Mouse (Mus musculus): Measurements from ENCODE around the gene Vmo1. TPM values are rescaled to one million over a fixed set of nuclear protein-coding genes. Genes with fewer than 3 reads are reported as not detected.
"Not testable (repeated sequence)": the region's sequence is repeated elsewhere in the genome, so short reads cannot be mapped to it uniquely, and the experiment has no call there.

The Vmo1 gene
- not detected for total RNA-seq (2022)

DNA sequence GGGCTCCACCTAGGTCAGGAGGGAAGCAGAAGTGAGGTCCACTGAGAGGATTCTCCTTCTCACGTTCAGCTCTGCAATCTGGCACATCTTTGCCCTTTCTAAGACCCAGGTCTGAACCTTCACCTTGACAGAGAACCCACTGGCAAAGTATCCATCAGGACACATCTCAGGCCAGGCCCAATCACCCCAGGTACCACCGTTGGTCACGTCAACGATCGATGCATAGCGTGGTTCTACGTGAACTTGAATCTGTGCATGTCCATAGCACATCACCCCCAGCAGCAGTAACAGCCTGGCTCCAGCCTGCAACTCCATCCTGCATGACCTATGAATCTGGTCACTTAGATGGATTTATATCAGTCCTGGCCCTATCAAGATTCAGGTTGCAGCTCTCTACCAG, at the start of gene Vmo1:
Vmo1 (minus strand) TSS at position 329 of the 400 bp plus-strand sequence.
- DNase-seq (ENCODE audit: low spot score in 2 of 2): no peak

DNA sequence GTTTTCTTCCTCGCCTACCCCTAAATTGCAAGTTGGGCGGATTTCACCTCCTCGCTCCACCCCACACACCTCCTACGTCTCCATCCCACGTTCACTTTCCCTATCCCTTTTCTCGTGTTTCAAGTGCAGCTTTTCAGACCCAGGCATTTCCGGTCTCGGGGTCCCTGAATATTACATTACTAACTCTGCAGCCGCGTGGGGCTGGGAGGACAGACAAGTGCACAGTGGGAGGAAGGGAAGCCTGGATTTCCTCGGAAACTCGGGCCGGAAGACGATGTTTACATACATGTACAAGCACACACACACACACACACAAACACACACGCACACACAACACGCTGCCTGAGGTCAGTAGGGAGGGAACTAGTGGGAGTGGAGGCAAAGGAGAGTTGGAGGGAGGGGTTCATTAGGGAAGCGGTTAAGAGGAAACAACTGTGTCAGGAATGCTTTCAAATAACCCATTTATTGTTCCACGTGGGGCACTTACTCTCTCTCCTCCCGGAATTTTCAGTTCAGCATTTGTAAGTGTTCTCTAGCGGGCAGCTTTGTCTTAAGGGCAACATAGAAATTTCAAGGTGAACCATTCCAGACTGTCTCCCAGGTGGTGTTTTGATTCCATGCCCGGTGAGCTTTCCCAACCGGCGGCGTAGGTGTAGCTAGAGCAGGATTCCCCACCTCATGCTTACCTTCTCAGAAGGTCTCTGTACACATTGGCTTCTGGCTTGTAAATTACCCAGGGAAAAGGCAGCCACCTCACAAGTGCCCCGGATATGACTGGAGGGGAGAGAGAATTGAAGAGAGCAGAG, 49.3 kb upstream of the Vmo1 start:
- no peak for DNase-seq (ENCODE audit: low spot score in 2 of 2)

DNA sequence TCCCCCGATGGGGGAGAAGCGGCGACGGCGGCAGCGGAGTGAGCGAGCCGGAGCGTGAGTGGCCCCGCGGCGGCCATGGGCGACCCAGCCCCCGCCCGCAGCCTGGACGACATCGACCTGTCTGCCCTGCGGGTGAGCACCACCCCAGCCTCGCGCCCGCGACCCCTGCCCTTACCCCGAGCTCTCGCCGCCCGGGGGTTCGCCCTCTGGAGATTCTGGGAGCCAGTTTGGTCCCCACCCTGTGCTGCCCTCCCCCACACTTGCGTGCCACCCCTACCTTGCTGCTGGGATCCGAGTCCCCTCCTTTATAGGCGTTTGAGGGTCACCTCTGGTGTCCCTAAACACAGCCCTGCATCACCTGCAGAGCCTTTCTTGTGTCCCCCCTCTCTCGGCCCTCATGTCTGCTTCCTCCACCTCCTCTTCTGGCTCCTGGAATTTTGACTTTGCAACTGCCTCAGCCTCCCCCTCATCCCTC, 48.6 kb upstream of the Vmo1 start:
- no peak for DNase-seq (ENCODE audit: low spot score in 2 of 2)

DNA sequence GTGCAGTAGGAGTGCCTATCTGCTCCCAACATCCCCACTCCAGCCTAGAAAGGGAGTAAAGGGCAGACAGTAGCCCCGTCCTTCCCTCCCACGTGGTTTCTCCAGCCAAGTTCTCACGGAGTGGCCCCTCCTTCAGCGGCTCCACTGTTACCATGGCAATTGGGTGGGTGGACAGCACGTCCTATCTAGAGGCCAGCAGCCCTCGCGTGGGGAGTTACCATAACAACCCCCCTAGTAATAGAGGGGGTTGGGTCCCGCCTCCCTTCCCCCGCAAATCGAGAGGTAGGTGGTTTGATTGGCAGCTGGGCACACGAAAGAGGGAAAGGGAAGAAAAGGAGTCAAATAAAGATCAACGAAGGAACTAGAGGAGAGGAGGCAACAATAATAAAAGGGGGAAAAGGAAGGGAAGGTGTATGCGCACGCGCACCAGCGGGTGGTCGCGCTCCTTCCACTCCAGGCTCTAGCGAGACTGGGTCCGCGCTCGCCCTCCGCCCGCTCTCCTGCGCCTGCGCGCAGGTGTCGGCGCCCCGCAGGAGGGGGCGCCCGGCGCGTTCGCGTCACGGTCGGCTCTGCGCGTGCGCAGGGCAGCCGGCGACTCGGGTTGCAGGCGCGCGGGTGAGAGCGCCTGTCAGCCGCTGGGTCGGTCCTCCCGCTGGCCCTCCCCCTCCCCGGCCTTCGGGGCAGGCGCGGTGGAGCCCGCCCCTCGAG, 48.0 kb upstream of the Vmo1 start, which contains the start of gene Mink1:
Mink1 (plus strand) TSS at position 595 of the 708 bp plus-strand sequence.
- peak; percentile 80 to 84 for DNase-seq (ENCODE audit: low spot score in 2 of 2)

DNA sequence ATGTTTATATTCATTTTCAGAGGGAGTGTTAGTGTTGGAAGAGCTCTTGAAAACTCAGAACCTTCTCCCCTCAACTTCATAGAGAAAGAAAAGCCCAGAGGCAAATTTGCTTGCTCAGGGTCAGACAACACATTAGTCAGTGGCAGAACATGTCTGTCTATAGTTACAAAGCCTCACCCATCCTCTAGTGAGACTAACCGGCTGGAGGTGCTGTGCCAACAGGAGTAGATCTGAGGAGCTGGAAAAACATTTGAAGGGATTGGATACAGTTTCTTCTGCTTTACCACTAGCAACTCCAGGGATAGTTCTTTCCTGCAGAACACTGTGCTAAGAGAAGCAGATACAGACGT, 47.5 kb upstream of the Vmo1 start:
- no peak for DNase-seq (ENCODE audit: low spot score in 2 of 2)

DNA sequence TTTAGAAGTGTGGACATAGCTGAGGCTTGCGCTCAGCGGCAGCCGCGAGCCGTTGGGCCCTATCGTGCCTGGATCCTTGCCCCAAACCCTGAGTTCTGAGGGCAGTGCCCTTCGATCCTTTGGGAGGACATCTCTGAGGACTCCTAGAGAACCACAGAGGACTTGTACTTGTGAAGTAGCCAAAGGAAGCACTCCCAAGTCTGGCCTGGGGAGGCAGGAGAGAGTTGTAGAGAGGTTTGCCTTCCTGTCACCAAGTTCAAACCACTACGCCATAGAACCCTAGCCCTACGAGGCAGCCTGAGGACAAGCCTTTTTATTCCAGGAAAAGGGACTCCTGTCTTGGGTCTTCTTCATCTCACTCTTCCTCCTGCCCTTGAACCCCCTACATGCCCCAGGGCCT, 43.1 kb upstream of the Vmo1 start:
- DNase-seq (ENCODE audit: low spot score in 2 of 2): no peak

DNA sequence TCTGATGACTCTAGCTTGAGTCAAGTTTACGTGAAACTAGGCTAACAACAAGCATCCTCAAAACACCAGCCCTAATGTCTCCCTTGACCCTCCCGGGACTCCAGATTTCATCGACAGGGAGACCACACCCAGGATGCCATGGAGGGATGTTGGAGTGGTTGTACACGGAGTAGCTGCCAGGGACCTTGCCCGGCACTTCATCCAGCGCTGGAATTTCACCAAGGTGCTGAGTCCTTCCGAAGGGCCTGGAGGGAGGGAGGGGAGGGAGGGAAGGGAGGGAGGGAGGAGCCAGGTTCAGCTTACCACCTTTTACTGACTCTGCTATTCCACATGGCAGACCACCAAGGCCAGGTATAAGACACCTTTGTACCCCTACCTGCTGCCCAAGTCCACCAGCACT, 39.5 kb upstream of the Vmo1 start:
- DNase-seq (ENCODE audit: low spot score in 2 of 2): no peak

DNA sequence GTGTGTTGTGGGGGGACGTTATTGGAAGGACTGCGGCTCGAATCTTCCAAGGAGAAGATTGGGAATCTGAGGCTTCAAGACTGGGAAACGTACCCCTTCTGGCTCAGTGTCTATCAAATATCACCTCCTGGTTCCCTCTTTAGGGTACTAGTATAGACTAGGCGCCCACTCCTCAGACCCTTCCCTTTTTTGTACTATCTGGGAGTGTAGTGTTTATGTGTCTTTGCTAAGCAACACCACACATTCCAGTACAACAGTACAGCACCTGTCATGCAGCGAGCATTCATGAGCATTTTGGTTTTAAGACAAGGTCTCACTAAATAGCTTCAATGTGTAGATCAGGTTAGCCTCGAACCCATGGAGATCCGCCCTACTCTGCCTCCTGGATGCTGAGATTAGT, 37.1 kb upstream of the Vmo1 start:
- DNase-seq (ENCODE audit: low spot score in 2 of 2): no peak

DNA sequence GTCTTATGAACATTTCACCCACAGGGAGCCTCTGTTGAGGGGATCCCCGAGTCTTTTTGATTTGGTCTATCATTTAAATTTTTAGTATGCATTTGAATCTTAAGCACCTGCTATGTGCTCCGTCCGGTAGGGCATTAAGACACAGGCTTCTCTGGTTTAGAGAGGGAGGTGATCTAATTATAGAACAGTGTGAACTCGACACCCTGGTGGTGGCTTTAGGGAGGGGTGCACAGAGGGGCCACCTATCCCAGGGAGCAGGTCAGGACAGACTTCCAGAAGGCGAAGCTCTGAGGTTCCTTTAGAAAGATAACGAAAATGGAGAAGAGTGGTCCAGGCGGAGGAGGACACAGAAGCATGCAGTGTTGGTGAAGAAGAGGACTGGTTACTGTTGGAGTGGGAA, 30.1 kb upstream of the Vmo1 start:
- peak; percentile 33 to 42 for DNase-seq (ENCODE audit: low spot score in 2 of 2)

DNA sequence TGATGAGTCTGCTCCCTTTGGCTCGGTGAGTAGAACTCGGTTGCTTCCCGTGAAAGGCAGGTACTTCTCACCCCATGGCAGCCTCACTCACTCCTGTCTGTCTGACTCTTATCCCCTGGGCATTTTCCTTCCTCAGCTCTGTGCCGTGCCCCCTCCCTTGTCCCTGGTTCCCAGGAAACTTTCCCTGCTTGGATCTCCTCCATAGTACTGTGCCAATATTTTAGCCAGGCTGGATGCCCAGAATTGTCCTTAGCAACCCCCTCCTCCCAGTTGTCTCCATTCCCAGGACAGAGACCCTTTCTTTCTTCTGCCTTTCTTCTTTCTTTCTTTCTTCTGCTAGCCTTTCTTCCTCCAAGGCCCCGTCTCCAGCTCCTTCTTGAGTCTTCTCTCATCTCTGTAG, 27.0 kb upstream of the Vmo1 start:
- no peak for DNase-seq (ENCODE audit: low spot score in 2 of 2)

DNA sequence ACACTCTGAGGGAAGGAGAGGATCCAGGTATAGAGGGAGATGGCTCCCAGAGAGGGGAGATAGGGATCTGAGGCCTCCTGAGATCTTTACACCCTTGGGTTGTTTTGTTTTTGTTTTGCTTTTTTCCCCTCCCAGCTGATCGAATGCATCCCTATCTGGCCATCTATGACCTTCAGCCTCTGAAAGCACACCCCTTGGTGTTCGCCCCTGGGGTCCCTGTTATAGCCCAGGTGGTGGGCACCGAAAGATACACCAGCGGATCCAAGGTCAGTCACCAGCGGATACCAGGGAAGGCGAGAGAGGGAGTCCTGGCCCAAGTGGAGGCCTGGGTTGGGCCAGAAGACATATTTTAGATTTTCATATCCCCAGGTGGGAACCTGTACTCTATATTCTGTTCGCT, 26.5 kb upstream of the Vmo1 start:
- no peak for DNase-seq (ENCODE audit: low spot score in 2 of 2)

DNA sequence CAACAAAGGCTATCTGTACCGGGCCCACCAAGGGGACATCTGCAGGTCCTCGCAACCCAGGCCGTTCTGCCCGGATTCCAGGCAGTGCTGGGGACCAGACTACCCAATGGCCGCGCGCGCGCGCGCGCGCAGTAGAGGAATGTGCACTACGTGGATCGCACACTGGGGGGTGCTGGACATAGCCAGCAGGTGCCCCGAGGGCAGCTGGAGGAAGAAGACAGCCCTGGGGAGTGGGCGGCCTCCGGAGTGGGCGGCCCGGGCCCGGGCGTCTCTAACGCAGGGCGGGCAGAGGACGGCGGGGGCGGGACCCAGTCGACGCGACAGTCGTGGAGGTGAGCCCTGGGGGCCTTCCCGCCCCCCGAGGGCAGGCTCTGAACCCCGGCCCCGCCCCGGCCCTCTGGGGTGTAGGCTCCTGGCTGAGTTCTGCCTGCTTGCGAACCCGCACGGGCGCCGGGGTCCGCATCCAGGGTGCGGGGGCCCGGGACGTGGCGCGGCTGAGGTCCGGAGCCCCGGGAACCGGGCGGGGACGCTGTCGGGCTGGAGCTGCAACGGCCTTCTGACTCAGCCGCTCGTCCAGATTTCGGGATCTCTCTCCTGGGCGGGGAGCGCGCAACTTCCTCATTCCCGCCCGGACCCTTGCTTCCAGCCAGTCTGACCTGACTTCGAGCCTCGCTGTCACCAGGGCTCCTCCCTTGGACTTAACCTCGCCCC, 25.6 kb upstream of the Vmo1 start, which contains the start of gene Pld2:
Pld2 (plus strand) TSS at position 188 of the 711 bp plus-strand sequence.
- DNase-seq (ENCODE audit: low spot score in 2 of 2): peak; percentile 76 to 78

DNA sequence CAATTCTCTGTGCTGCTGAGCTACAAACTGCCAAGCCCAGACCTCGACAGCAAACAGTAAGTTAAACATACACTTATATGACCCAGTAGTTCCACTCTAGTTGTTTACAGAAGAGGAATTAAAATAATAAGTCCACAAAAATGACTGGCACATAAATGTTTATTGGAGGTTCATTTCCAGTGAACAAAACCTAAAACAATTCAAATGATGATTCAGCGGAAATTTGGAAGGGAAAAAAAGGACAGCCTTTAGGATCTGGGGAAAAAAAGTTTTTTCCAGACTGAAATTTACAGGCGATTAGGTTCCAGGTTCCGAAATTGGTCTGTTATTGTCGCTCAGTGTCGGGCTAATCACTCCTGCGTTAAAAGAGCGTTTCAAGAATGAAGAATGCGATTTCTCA, 25.0 kb upstream of the Vmo1 start:
- DNase-seq (ENCODE audit: low spot score in 2 of 2): no peak

DNA sequence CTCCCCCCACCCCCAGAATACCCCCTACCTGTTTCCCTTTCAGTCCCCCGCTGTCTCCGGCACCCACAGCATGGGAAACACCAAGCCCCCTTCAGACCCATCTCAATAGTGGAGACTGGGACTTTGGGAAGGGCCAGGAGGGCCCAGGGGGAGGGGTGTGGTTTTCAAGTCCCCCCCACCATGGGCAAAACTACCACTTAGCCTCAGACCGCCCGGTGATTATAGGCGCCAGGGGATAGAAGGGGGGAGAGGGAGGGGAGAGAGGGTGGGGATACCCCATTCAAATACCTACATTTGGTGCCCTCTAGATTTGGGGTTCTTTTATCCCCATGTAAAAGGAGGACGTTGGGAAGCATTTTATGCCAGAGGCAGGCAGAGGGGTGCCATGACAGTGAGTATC, 18.4 kb upstream of the Vmo1 start, which contains the start of gene Gm40193:
Gm40193 (minus strand) TSS at position 101 of the 400 bp plus-strand sequence.
- no peak for DNase-seq (ENCODE audit: low spot score in 2 of 2)

DNA sequence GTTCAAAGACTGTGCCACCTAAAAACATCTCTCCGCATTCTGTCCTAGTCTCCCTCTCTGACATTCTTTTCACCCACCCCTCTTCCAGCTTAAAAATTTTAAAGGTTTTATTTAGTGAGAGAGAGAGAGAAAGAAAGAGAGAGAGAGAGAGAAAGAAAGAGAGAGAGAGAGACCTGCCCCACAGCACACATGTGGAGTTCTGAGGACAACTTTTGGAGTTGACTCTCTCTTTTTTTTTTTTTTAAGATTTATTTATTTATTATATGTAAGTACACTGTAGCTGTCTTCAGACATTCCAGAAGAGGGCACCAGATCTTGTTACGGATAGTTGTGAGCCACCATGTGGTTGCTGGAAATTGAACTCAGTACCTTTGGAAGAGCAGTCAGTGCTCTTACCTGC, 16.6 kb upstream of the Vmo1 start:
- not testable (repeated sequence) for DNase-seq (ENCODE audit: low spot score in 2 of 2)

DNA sequence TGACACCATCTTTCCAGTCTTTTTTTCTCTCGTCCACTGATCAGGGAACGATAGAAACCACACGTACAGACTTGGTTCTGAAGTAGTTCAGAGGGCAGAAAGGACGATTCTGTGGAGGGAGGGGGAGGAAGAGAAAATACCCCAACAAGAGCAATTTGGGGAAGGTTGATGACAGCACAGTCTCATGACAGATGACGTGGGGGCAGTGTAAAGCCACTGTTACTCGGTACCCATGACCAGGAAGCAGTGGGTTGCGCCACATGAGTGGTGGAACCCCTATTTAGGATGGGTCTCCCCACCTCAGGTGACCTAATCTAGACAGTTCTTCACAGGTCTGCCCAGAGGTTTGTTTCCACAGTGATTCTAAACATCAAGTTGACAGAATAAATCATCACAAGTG, 14.2 kb upstream of the Vmo1 start:
- no peak for DNase-seq (ENCODE audit: low spot score in 2 of 2)

DNA sequence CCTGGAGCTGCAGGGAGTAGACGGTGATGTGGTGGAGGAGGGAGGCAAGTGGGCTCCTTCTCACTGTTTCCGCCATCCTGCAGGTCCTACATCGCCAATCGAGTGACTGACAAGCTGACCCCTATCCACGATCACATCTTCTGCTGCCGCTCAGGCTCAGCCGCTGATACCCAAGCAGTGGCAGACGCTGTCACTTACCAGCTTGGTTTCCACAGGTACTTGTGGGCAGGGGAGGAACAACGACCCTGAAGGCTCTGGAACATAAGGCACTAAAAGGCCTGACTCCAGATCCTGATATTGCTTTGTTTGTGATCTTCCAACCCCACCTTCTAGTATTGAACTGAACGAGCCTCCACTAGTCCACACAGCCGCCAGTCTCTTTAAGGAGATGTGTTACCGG, 11.8 kb upstream of the Vmo1 start:
- no peak for DNase-seq (ENCODE audit: low spot score in 2 of 2)

DNA sequence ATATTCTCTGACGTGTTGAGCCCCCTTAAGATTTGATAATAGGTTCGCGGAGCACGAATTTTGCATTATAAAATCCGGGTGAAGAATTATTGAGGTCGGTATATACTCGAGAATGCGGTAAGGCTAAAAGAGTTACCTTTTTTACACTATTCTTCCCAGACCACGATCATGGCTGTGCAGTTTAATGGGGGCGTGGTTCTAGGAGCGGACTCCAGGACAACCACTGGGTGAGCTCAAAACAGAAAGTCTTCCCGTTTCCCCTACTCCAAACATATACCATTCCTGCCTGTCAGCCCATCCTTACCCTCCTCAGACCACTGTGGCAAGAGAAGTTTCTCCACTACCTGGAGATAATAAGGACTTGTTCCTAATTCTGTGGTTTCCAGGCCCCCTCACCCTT, 11.3 kb upstream of the Vmo1 start:
- no peak for DNase-seq (ENCODE audit: low spot score in 2 of 2)

DNA sequence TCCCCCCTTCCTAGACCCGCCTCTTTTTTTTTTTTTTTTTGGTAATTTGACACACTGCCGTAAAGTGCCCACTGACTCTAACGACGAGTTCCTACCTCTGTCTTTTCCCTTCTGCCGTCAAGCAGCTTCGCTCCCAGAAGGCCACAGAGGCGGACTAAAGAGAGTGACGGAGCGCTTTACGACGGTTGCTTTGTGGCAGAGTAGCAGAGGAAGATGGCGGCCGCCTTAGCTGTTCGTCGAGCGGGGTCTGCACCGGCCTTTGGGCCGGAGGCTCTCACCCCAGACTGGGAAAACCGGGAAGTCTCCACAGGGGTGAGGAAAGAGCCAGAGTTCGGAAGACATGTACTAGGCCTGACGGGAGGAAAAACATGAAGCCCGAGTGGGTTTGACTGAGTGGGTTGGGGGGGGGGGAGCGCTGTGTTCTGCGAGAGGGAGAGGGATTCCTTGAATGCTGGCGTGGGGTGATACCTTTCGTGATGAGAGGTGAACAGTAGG, 10.8 kb upstream of the Vmo1 start, which contains the start of gene Psmb6:
Psmb6 (plus strand) TSS at position 184 of the 495 bp plus-strand sequence.
- peak; percentile 84 to 87 for DNase-seq (ENCODE audit: low spot score in 2 of 2)

DNA sequence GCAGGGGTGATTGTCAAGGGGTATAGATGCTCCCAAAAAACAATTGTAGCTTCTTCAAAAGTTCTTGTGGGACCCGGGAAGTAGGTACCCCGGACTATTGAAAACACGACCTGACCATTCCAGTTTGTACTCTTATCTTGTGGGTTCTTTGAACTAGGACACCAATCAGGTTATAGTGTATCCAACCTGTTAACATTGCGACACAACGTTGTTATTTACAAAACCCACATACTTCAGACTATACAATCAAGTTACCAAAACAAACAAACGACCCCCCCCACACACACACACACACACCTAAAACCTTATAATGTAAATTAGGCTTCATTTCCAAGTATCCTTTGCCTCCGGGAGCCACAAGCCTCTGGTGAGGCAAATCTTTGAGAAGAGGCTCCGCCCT, 10.4 kb upstream of the Vmo1 start:
- no peak for DNase-seq (ENCODE audit: low spot score in 2 of 2)

DNA sequence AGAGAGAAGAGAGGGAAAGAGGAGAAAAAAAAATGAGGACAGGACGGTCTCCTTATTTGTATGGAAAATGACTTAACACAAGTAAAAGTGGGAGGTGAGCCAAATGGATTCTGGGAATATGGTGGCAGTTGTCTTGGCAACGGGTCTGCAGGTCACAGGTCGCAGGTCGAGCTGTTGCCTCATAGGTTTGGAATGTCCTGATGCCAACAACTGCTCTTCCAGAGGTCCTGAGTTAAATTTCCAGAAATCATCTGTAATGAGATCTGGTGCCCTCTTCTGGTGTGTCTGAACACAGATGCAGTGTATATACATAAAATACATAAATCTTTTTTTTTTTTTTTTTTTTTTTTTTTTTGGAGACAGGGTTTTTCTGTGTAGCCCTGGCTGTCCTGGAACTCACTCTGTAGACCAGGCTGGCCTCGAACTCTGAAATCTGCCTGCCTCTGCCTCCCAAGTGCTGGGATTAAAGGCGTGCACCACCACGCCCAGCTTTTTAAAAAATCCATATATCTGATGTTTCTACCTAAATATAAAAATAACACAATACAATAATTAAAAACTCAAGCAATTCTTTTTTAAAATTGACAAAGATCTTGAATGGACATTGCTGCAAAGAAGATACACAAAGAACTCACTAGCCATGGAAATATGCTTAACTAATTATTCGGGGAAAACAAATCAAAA, 9.0 kb upstream of the Vmo1 start:
- not testable (repeated sequence) for DNase-seq (ENCODE audit: low spot score in 2 of 2)

Measured in gastrocnemius, adult 8-10 months (tissue).